Mouse (Mus musculus): ENCODE measurements around the gene Sorbs1.

Sorbs1 gene

GRCm38 (mm10) chr19:40349281-40349680, 164.3 kb downstream of the Sorbs1 start:
- no peak for DNase-seq (ENCODE audit: low read depth in 2 of 2, low spot score in 2 of 2)

DNA sequence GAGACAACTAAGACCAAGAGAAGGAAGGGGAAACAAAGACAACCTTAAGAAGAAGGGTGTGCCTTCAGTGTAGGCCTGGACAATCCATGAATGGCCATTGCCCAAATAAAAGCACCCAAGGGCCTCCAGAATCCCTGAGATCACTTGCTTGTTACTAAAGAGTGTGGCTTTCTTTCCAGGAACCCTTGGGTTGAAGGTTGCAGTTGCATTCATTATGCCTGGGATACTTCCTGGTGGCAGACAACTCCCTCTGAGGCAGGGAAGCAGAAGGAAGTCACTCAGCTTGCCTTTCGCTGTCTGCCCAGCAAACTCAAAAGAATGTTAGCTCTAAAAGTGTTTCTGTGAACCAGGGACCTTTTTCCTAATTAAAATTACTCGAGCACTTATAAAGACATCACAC, 164.9 kb downstream of the Sorbs1 start:
- DNase-seq (ENCODE audit: low read depth in 2 of 2, low spot score in 2 of 2): no peak

DNA sequence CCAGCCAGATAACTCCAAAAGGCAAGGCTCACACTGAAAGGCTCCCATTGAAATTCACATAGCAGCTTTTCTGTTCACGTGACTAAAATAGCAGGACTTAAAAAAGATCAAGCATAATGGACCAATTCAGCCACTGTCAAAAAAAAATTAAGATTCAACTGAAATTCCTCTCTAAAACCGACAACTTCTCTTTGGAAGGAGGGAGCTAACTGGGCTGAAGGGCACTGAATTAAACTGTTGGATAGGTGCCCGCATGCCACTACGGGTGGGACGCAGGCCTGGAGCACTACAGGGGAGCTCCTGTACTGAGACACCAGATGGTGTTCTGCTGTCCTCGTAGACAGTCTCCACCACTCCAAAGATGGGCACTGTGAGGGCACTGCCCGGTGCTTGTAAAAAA, 165.4 kb downstream of the Sorbs1 start:
- DNase-seq (ENCODE audit: low read depth in 2 of 2, low spot score in 2 of 2): no peak

DNA sequence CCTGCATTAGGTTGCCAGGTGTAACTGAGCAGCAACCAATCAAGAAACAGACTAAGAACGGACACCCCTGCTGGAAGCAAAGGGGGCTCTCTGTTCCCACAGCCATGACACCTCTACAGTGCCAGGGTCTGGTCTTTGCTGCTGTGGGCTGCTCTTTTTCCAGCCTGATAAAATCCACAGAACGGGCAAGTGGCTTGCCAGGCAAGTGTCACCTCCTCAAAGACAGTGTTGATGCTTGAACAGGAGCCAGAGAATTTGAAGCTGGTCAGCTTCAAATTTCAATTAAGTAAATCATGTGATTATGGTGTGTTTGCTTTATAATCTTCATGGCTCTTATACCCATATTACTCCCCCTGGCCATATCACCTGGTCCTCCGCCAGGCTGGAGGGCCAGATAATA, 166.7 kb downstream of the Sorbs1 start:
- no peak for DNase-seq (ENCODE audit: low read depth in 2 of 2, low spot score in 2 of 2)

GRCm38 (mm10) chr19:40346232-40346844, 167.2 kb downstream of the Sorbs1 start:
- DNase-seq (ENCODE audit: low read depth in 2 of 2, low spot score in 2 of 2): no peak

- peak; percentile 43 to 57 for DNase-seq (ENCODE audit: low read depth in 2 of 2, low spot score in 2 of 2)
Observed at GRCm38 (mm10) chr19:40345684-40346083, 167.9 kb downstream of the Sorbs1 start.

DNA sequence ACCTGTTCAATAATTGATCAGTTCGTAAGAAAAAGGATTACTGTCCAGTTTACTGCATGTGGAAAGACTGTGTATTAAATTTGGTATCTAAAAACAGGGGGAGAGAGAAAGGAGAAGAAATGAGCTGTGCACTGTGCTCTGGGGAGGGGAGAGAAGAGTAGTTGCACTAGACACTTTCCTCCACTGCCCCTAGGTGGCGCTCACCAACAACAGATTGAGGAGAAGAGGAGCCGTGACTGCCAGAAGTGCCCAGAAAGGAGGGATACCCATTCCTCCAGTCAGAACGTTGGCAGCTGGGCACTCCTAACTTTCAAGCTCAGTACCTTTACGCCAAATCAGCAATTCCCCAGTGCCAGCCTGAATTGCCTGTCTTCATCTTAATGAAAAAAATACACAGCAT, 170.6 kb downstream of the Sorbs1 start:
- peak; percentile 55 to 67 for DNase-seq (ENCODE audit: low read depth in 2 of 2, low spot score in 2 of 2)

- no peak for DNase-seq (ENCODE audit: low read depth in 2 of 2, low spot score in 2 of 2)
Observed at GRCm38 (mm10) chr19:40341141-40341540, 172.4 kb downstream of the Sorbs1 start.

DNA sequence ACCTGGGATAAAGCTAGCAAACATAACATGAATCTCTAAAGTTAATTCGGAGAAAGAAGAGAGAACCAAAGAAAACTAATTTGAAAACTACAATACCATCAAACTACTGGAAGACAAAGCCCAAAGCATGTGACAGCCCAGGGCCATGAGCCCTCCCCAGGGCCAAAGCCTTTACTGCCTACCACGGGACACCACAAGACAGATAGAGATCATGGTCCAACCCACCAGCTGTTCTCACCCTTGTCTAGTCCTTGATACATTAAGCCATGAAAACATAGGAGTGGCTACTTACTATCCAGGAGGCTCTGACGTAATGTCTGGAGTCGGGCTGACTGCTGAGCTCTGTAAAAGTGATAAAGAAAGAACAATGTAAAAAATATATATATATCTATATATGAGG, 176.9 kb downstream of the Sorbs1 start:
- DNase-seq (ENCODE audit: low read depth in 2 of 2, low spot score in 2 of 2): no peak

GRCm38 (mm10) chr19:40333905-40334304, 179.7 kb downstream of the Sorbs1 start:
- DNase-seq (ENCODE audit: low read depth in 2 of 2, low spot score in 2 of 2): no peak

- DNase-seq (ENCODE audit: low read depth in 2 of 2, low spot score in 2 of 2): no peak
Observed at GRCm38 (mm10) chr19:40333081-40333480, 180.5 kb downstream of the Sorbs1 start.

- no peak for DNase-seq (ENCODE audit: low read depth in 2 of 2, low spot score in 2 of 2)
Observed at GRCm38 (mm10) chr19:40332303-40332702, 181.3 kb downstream of the Sorbs1 start.

DNA sequence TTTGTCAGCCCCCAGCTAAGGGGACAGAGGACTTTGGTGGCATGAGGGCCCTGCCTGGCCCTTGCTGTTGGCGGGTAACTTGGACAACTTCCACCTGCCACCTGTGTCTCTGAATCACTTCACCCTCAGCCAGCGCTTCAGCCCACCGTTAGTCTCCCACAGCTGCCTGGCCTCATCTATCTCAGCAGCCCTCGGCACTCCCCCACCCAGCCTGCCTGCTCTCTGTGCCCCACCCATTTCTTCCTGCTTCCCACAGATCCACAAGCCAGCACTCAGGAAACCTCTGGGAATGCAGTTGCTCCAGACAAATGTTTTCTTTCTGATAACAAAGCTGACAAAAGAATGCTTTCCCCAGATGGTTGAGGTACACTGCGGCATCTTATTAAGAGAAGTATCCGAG, 181.7 kb downstream of the Sorbs1 start:
- no peak for DNase-seq (ENCODE audit: low read depth in 2 of 2, low spot score in 2 of 2)

GRCm38 (mm10) chr19:40326126-40326525, 187.5 kb downstream of the Sorbs1 start:
- DNase-seq (ENCODE audit: low read depth in 2 of 2, low spot score in 2 of 2): no peak

- DNase-seq (ENCODE audit: low read depth in 2 of 2, low spot score in 2 of 2): no peak
Observed at GRCm38 (mm10) chr19:40325381-40325780, 188.2 kb downstream of the Sorbs1 start.

GRCm38 (mm10) chr19:40322226-40322625, 191.4 kb downstream of the Sorbs1 start:
- no peak for DNase-seq (ENCODE audit: low read depth in 2 of 2, low spot score in 2 of 2)

GRCm38 (mm10) chr19:40319199-40319598, 194.4 kb downstream of the Sorbs1 start:
- no peak for DNase-seq (ENCODE audit: low read depth in 2 of 2, low spot score in 2 of 2)

DNA sequence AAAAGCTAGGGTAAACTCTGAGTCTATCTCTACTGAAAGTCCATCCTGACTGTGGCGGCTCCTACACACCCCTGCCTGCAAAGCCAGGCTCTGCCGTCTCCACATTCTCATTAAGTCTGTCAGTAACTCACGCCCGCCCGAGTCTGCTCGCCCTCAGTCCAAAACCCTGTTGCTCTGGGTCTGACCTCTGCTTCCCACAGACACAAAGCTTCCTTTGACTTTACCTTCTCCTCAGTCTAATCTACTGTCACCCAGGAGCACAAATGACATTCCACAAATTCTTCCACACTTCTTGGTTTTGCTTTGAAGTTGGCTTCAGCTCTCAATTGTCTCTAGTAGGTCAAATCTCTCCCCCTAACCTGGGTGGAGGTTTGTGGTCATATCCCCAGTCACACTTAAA, 195.1 kb downstream of the Sorbs1 start:
- no peak for DNase-seq (ENCODE audit: low read depth in 2 of 2, low spot score in 2 of 2)

GRCm38 (mm10) chr19:40317001-40317400, 196.6 kb downstream of the Sorbs1 start:
- no peak for DNase-seq (ENCODE audit: low read depth in 2 of 2, low spot score in 2 of 2)

DNA sequence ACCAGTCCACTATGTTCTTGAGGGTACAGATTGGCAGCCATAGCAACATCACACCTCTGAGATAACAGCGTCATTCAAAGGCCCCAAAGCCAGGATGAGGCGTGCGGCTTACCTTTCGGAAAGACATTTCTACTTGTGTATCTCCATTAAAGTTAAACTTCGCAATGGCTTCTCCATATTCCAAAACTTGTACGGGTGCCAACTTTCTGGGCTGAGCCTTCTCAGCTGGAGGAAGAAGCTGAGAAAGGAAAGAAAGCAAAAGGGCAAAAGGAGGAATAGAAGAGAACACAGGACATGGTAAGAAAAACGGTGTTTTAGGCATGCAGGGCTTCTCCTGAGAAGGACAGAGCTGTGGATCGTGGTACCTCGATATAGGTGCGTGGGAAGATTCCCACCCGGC, 199.3 kb downstream of the Sorbs1 start:
- no peak for DNase-seq (ENCODE audit: low read depth in 2 of 2, low spot score in 2 of 2)

- DNase-seq (ENCODE audit: low read depth in 2 of 2, low spot score in 2 of 2): no peak
Observed at GRCm38 (mm10) chr19:40311631-40312030, 201.9 kb downstream of the Sorbs1 start.

- no peak for DNase-seq (ENCODE audit: low read depth in 2 of 2, low spot score in 2 of 2)
Observed at GRCm38 (mm10) chr19:40310410-40311130, 203.0 kb downstream of the Sorbs1 start.

- no peak for DNase-seq (ENCODE audit: low read depth in 2 of 2, low spot score in 2 of 2)
Observed at GRCm38 (mm10) chr19:40309911-40310310, 203.7 kb downstream of the Sorbs1 start.

Measured in CD8-positive naive resting alpha-beta T cell, adult 2 months (primary cell).